Mouse (Mus musculus): ENCODE measurements around the gene Arhgap11a.
A peak's percentile ranks its signal among the peaks of the same experiment; 100 is the strongest.

Arhgap11a gene

DNA sequence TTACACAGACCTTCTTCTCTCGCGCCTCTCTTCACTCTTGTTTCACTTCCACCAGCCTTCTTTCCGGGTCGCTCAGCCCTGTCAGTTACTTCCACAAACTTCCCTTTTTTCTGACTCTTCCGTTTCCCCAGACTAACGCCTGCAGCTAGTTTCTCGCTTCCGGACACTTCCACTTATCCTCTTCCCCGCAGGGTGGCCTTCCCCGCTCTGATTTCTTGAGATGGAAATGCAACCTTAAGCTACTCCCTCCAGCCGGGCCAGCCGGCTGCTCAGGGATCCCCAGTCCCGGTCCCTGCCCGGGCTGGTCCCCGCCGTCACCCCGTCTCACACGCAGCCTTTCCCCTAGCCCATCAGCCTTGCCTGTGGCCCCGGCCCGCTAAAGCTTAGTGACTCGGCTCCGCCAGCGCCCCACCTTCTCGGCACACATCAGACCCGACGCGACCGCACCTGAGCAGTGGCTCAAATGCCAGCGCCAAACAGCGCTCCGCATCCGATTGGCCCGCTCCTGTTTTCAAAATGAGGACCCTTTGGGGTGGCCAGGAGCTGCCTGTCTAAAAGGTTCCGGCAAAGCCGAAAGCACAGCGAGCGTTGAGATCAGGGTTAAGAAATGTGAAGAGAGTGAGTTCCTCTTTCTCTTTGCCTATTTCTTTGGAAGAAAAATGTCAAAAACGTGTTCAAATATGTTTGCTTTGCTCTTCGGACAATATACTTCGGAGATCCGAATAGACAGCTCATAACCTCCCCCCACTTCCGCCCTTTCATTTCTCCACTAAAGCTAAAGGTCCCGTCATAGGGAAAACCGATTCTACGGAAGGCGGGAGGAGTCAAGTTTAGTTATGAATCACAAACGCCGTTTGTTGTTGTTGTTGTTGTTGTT, at the start of gene Arhgap11a:
Gene Arhgap11a (minus strand): TSS at position 417 of the 877 bp plus-strand sequence.
- DNase-seq (ENCODE audit: low spot score), result peak; percentile 57

DNA sequence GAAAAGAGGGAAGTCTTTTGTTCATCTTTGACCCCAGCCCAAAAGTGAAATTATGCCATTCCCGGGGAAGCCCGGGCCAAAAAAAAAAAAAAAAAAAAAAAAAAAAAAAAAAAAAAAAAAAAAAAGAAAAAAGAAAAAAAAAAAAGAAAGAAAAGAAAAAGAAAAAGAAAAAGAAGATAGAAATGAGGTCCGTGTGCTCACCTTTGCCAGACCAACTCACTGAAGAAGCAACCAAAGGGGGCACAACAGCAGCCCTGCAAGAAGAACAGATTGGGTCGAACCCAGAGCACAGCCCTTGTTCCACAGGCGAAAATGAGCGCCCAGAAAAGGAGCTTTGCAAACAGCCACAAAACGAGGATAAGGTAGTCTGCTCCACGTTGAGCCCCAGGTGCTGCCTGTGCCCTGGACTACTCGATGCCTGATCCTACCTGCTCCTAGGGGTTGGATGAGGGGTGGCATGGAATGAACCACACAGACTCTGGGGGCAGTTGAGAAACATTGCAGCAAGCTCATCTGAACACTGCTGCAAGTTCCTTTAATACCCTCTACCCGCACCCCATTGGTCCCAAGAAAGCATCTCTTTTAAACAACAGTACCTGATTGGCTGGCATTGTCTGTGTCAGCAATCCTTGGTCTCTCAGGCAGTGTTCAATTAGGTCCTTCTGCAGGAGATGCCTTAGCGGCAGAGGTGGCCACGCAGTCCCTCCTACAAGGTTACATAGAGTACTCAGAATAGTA, 45.1 kb upstream of the Arhgap11a start:
- no peak for DNase-seq (ENCODE audit: low spot score)

DNA sequence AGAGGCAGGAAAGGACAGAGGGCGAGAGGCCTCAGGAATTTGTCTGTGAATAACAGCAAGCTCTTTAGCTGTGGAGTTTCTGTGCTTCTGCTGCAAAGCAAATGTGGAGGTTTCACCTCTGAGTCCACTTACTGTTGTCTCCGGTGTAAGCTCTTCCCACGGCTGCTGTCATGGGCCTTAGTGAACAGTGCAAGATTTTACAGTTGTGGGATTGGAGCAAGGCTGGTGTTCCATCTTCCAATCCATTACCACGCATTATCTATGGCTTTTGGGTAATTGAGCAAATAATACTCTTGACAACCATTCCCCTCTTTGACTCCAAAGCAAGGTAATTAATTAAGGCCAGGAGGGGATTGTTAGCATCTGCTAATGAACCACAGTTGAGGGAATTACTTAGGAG, 38.7 kb upstream of the Arhgap11a start:
- no peak for DNase-seq (ENCODE audit: low spot score)

DNA sequence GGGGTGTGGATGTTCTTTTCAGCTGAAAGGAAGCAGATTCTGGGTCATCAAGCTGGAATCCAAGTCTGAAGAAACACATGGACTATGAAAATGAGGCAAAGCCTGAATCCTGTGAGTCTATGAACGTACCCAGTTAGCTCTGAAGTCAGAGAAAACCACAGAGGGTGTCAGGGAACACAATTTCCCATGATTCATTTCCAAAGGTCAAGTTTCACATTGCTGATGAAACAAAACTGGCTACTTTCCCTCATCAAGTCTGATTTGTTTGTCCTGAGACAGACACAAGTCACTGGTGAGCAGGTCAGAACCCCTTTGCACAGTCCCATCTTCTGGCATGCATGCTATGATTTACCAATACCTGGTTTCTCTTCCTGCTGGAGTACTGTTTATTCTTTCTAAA, 37.6 kb upstream of the Arhgap11a start:
- no peak for DNase-seq (ENCODE audit: low spot score)

DNA sequence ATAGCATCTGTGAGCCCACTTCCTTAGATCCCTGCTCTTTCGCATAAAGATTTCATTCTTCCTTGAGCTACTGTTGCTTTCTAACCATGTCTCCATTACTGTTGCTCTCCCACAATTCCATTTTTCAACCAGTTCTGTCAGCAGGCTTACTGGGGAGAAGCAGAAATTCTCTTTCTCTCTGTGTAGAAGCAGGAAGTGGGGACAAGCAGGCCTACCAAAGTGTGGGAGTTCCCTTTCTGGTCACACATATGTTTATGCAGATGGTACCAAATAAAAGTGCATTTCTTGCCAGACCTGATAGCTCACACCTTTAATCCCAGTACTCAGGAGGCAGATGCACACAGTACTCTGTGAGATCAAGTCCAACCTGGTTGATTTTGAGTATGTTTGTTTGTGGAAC, 21.7 kb upstream of the Arhgap11a start:
- no peak for DNase-seq (ENCODE audit: low spot score)

DNA sequence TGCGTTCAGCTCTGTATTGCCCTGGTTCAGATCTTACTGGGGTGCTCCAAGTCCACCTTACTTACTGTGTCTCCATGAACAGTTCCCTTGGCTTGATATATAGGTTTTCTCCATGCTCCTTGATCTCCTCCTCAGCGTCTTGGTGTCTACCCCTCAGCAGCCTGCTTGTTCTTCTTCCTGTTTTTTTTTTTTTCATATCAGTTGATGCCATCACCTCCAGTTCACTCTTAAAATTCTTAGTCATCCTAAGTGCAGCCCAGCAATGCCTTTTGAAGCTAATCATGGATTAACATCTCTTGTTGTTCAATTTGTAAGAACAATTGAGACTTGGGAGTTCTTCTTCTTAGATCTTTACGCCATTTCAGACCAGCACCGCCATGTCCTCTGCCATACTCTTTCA, 19.9 kb upstream of the Arhgap11a start:
- DNase-seq (ENCODE audit: low spot score), result no peak

DNA sequence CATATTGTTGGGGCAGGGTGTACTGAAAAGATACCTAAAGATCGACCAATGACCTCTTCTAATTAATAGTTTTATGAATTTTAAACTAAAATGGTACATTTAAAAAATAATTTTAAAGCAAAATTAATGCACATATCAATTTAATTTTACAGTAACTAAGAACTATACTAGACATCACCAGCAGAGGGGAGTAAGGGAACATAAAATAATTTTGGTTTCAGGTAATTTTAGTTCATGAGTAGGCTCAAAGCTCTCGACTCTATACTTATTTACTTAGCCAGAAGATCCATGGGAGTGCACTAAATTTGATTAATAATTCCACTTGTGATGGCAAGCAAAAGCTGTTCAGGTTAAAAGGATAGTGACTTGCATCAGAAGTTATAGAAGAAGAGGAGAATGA, 17.7 kb upstream of the Arhgap11a start:
- DNase-seq (ENCODE audit: low spot score), result no peak

DNA sequence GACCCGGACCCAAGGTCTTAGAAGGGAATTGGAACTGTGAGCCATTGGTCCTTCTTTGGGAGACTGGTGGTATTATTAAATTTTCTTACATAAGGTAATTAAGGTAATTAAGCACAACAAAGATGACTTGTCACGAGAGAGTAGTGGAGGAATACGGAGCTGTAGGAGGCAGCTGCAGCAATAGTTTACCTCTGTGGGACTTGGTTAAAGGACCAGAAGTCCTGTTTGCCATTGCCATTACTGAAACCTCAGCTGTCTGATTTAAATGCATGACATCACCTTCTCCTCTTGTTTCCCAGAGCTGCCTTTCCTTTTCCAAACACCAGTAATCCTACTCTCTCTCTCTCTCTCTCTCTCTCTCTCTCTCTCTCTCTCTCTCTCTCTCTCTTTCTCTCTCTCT, 680 bp upstream of the Arhgap11a start:
- no peak for DNase-seq (ENCODE audit: low spot score)

DNA sequence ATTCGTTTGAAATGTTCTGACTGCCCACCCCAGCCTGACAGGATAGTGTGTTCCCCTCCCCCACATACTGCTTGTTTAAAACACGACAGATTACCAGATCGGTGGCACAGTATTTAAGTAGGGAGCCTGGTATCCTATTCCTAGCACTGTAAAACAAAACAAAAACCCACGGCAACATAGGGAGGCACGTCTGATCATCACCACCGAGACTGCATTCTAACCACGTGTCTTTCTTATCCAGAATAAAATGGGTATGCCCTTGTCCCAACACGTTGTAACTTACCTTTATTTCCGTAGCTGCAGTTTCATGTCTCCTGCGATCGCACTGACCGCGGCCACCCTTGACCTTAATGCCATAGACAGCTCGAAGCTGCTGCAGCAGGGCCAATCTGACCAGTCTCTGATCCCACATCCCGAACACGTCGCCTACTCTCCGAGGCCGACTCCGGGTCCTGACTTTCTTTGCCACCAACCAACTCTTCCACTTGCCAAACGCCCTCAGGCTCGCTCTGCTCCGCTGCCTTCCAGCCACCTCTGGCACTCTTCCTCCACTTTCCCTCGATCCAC, 700 bp downstream of the Arhgap11a start:
- DNase-seq (ENCODE audit: low spot score), result no peak

DNA sequence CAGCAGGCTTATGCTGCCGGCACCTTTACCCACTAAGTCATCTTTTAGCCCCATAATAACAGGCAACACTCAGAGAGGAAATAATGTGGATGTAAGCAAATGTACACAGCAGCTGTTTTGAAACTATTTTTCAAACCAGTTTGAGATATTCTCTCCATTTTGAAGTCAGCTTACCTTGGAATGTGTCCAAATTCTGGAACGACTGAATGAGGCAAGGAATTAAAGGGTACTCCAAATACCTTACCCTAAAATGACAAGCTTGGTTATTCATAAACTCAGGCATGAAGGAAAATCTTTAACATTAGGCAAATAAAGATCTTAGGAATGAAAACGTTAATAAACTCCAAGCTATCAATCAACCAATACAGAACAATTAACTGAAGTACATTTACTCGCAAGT, 3.4 kb downstream of the Arhgap11a start:
- DNase-seq (ENCODE audit: low spot score), result no peak

DNA sequence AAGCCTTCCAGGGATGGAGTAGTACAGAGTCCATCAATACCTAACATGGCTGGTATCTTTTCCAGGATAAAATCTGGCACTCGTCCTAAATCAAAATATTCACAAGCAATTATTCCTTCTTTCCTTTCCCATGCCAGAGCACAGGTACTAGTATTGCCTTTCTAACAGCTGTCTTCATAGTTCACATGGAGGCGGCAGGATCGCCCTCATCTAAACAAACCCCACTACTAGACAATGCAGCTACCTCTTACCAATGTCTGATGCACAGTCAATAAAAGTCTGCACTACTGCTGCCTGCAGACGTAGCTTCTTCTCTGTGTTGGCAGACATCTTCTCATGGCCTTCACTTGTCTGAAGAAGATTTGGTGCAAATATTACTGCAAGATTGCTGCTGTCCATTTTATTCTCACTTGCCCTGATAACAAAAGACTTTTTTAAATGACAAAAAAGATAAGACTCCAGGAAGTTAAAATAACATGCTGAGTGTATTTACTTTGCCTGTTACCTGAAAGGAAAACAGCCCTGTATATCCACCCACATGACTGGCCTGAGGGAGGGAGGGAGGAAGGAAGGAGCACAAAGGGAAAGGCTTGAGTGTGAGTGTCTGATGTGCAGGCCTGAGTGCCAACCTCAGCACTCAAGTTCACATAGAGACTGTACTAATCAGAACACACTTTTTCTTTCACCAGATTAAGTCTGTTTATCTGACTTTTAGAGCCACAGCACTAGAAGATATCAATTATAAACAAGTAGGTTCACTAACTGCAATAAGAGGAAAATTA, 6.6 kb downstream of the Arhgap11a start:
- no peak for DNase-seq (ENCODE audit: low spot score)

DNA sequence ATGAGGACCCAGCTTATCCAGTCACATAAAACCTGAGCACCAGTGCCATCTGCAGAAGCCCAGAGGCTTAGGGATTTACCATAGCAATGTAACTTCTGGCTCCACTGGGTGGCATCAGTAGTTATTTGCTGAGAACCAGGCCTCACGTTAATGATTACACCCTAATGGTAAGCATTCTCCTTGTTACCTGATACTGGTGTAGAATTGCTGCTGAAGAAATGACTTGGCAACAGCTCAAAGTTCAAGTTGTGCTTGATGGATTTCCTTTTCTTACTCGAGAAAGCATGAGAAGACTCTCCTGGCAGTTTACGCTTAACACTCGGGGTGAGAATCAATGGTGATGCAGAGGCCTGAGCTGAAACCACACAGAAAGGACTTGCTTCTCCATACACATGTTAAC, 9.0 kb downstream of the Arhgap11a start:
- DNase-seq (ENCODE audit: low spot score), result no peak

DNA sequence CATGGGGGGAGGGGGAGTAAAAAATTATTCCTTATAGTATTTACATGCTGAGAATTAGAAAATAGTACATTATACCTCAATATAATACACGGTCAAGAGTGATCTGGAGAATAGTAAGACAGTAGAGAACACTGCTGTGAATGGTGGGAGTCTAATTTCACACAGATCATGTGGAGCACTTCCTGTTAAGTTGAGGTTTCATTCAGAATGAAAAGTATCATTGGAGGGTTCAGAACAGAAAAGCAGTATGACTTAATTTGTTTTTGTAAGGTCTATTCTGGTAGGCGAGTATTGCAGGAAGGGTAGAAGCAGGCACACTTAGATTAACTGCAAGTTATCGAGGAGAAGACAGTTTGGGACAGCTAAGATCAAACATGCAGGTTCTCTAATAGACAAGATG, 13.2 kb downstream of the Arhgap11a start:
- no peak for DNase-seq (ENCODE audit: low spot score)

DNA sequence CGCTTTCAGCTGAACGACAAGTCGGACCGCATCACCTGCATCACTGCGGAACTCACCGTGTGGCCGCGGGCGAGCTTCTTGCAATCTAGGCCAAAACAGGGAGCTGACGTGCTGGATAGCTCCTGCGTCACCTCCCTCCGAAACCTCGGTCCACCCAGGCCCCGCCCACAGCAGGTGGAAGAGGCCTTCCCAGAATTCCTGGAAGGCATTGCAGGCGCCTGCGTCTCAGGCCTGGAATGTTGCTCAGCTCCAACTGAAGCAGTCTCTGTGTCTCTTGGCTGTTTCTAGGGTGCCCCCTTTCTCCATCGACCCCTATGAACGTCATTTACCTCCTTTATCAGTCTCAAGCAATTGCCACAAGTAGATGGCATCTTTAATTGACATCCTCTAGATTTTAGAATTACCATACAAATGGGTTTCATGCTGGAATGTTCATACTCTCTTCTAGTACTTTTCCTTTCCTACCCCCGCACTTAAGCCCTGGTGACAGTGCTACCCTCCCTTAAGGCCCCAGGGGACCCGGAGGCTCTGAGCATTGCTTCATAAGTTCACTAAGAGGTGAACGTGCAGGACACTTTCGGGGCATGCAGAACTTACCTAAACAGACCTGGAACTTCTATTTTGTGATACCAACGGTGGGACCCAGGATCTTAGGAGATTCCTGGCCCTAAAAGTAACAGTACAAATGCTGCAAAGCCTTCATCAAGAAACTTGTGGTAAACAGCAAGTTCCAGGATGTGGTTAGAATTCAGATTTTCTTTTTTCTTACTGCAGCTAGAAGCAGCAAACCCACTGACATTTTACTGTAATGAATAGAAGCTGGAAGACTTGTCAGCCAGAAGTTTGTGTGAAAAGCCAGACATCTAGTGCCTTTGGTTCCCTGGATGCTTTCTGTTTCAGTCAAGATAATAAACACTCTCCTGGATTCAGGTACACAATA, 19.2 kb downstream of the Arhgap11a start, which contains the start of gene Scg5:
Gene Scg5 (minus strand): TSS at position 179 of the 940 bp plus-strand sequence.
- no peak for DNase-seq (ENCODE audit: low spot score)

DNA sequence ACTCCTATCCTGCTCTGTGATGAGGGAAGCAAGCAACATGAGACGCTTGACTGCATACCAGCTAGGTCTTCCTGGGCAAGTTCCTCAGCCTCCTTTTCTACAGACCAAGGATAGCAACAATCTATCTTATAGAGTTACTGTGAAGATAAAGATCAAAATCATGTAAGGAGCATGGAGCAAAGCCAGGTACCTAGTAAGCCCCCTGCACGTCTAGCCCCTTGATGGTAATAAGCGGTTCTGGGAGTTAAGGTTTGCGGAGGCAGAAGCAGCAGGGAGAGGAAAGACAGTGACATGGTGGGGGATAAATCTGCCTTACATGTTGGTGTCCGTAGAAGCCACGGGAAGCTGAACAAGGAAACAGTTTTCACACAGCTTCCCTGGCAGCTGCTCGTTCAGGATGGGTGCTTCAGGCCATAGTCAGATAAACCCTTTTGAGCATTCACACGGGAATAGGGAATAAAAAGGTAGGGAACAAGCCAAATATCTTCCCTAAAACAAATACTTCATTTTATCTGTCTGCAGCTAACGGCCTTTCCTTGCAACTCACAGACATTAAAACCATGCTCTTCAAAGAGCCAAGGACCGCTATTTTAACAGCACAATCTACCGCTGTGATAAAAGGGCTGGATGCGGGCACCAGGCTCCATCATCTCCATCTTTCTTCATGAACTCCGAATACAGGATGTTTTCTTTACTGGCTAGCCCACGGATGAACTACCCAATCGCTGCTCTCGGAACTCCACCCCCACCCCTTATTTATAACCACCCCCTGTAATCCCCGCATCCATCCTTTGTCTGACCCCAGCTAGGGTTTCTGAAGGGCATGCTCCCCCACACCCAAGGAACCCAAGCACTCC, 20.1 kb downstream of the Arhgap11a start:
- no peak for DNase-seq (ENCODE audit: low spot score)

DNA sequence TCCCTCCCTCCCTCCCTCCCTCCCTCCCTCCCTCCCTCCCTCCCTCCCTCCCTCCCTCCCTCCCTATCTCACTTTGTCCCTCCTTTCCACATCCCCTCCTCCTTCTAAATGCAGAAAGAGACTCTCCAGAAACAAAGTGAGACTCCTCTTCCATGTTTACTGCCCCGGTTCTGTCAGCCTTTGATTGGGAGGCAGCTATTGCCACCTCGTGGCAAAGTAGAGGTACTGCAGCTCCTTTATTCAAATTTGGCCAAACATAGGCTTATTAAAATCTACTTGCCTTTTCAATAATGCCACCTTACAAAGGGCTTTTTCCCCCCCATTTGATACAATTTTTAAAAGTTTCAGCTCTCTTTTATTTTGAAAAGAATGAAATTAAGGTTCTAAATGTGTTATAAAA, 24.6 kb downstream of the Arhgap11a start:
- DNase-seq (ENCODE audit: low spot score), result no peak

DNA sequence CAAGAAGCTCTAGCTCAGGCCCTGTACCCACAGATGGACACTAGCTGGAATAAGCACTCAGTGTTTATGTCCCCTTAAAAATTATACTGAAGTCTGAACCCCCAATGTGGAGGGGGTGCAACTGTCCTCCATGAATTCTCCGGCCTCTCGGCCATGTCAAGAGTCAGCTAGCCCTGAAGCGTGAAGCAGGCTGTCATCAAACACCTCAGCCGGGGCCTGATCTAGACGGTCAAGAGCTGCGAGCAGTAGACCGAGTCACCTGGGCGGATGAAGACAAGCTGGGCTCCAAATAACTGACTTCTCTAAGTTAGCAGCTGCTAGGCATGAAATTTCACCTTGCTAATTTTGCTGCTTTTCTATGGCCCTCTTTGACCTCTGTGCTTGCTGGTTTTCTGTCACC, 26.1 kb downstream of the Arhgap11a start:
- no peak for DNase-seq (ENCODE audit: low spot score)

DNA sequence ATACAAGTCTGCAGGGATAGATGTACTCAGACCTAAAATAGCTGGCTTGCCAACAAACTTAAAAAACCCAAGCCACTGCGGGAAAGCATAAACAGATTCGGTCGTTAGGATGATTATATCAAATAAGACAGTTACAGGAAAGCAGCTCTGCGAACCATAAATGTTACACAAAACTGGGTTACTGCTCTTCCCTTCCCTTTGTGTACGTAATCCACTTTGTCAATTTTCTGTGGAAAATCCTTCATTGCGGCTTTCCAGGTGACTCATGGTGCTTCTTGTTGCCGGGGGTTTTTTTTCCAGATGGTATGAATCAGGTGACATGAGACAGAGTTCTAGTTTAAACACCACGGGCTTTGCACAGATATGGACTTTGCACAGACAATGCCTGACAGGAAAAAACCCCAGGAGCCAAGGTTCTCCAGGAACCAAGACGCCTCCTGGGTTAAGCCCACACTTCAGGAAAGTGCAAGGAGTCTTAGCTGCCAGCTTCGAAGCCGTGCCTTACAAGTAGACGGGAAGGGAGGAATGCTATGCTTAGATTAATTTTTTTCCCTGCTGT, 27.2 kb downstream of the Arhgap11a start:
- DNase-seq (ENCODE audit: low spot score), result no peak

DNA sequence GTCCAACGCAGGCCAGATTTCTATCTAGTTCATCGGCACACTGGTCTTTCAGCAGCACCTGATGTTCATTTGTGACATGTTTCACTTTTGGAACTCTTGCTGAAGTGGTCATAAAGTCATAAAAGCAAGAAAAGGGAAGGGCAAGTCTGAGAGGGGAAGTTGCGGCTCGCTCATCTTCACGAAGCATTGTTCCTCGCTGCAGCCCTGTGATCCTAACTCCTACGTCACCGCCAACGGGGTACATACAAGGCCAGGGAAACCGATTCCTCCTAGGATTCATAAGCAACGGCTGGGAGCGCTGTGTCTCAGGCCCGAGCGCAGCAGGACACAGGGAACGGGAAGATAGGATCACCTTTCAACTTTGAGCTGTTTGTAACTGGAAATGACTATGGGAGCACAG, 28.3 kb downstream of the Arhgap11a start:
- no peak for DNase-seq (ENCODE audit: low spot score)

Measured in urinary bladder, postnatal 10 days (tissue).